Mouse (Mus musculus): ENCODE results near the gene Slc35c1. TPM values are rescaled to one million over a fixed set of nuclear protein-coding genes. Genes with fewer than 3 reads are reported as not detected.
A peak's percentile ranks its signal among the peaks of the same experiment; 100 is the strongest.

The Slc35c1 gene
- 24.3 and 29.7 TPM in 2 replicates for polyA plus RNA-seq (2015; fragmentation: Nextera tagmentation; extraction: Ambion mirVana)

- DNase-seq (ENCODE audit: low spot score): peak; percentile 72
Measured at GRCm38 (mm10) chr2:92459921-92460707, at the start of gene Slc35c1. TSS of gene Slc35c1 (minus strand) at chr2:92460538.

GRCm38 (mm10) chr2:92505291-92505690, 45.0 kb upstream of the Slc35c1 start:
- no peak for DNase-seq (ENCODE audit: low spot score)

GRCm38 (mm10) chr2:92503421-92503820, 43.1 kb upstream of the Slc35c1 start:
- DNase-seq (ENCODE audit: low spot score): peak; percentile 19

GRCm38 (mm10) chr2:92499701-92500322, 39.5 kb upstream of the Slc35c1 start:
- no peak for DNase-seq (ENCODE audit: low spot score)

- DNase-seq (ENCODE audit: low spot score): no peak
Measured at GRCm38 (mm10) chr2:92497112-92497511, 36.8 kb upstream of the Slc35c1 start.

GRCm38 (mm10) chr2:92496681-92497080, 36.3 kb upstream of the Slc35c1 start:
- no peak for DNase-seq (ENCODE audit: low spot score)

GRCm38 (mm10) chr2:92494956-92495355, 34.6 kb upstream of the Slc35c1 start:
- no peak for DNase-seq (ENCODE audit: low spot score)

GRCm38 (mm10) chr2:92494423-92494822, 34.1 kb upstream of the Slc35c1 start:
- no peak for DNase-seq (ENCODE audit: low spot score)

GRCm38 (mm10) chr2:92493656-92494390, 33.5 kb upstream of the Slc35c1 start:
- no peak for DNase-seq (ENCODE audit: low spot score)

GRCm38 (mm10) chr2:92491950-92492501, 31.7 kb upstream of the Slc35c1 start:
- no peak for DNase-seq (ENCODE audit: low spot score)

GRCm38 (mm10) chr2:92490541-92490940, 30.2 kb upstream of the Slc35c1 start:
- no peak for DNase-seq (ENCODE audit: low spot score)

- DNase-seq (ENCODE audit: low spot score): no peak
Measured at GRCm38 (mm10) chr2:92487791-92488190, 27.5 kb upstream of the Slc35c1 start.

- no peak for DNase-seq (ENCODE audit: low spot score)
Measured at GRCm38 (mm10) chr2:92486911-92487310, 26.6 kb upstream of the Slc35c1 start.

GRCm38 (mm10) chr2:92486403-92486802, 26.1 kb upstream of the Slc35c1 start:
- peak; percentile 82 for DNase-seq (ENCODE audit: low spot score)

GRCm38 (mm10) chr2:92485640-92486295, 25.4 kb upstream of the Slc35c1 start:
- peak; percentile 57 for DNase-seq (ENCODE audit: low spot score)

GRCm38 (mm10) chr2:92484256-92485025, 24.1 kb upstream of the Slc35c1 start:
- peak; percentile 73 for DNase-seq (ENCODE audit: low spot score)

- no peak for DNase-seq (ENCODE audit: low spot score)
Measured at GRCm38 (mm10) chr2:92483505-92483904, 23.2 kb upstream of the Slc35c1 start.

- DNase-seq (ENCODE audit: low spot score): no peak
Measured at GRCm38 (mm10) chr2:92482551-92482950, 22.2 kb upstream of the Slc35c1 start.

- DNase-seq (ENCODE audit: low spot score): no peak
Measured at GRCm38 (mm10) chr2:92478313-92478688, 18.0 kb upstream of the Slc35c1 start.

- no peak for DNase-seq (ENCODE audit: low spot score)
Measured at GRCm38 (mm10) chr2:92477672-92478312, 17.5 kb upstream of the Slc35c1 start.
